Mouse (Mus musculus): ENCODE measurements around the gene Mrpl55. TPM values are rescaled to one million over a fixed set of nuclear protein-coding genes. Genes with fewer than 3 reads are reported as not detected.
A peak's percentile ranks its signal among the peaks of the same experiment; 100 is the strongest.

Mrpl55 gene
- polyA plus RNA-seq, 1 experiment from 2014 or later = 78.9 TPM

DNA sequence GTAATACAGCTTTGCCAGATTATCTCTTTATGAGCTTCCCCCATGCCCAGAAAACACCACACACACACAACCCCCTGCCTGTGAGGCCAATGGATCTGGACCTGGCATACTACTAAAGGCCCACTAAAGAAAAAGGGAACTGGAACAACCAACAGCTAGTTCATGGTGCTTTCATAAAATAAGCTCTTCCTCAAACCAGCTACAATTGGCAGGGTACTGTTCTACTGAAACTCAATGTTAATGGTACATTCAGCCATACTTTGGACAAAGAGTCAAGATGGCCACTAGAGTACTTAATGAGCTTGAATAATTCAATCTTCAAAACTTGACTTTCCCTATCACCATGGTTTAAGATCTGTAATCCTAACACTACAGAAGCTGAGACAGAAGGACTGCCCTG is 19.3 kb downstream of the Mrpl55 start:
- peaks cover 46% of the 10 kb centered on the region for H3K4me1 ChIP-seq
- no peak overlapping the region for H3K27ac ChIP-seq
- no peak overlapping the region for H3K9ac ChIP-seq
- no peak overlapping the region for H3K4me2 ChIP-seq
- H3K9me3 ChIP-seq = no peaks in the 10 kb centered on the region
- H3K4me3 ChIP-seq = no peak overlapping the region
- no peak for ATAC-seq (ENCODE audit: insufficient number of reproducible peaks, low FRiP score, low TSS enrichment, low read depth)
- peaks cover 33% of the 10 kb centered on the region; the same call in 1 of the 2 replicates for H3K36me3 ChIP-seq
- H3K27me3 ChIP-seq = no peaks in the 10 kb centered on the region

DNA sequence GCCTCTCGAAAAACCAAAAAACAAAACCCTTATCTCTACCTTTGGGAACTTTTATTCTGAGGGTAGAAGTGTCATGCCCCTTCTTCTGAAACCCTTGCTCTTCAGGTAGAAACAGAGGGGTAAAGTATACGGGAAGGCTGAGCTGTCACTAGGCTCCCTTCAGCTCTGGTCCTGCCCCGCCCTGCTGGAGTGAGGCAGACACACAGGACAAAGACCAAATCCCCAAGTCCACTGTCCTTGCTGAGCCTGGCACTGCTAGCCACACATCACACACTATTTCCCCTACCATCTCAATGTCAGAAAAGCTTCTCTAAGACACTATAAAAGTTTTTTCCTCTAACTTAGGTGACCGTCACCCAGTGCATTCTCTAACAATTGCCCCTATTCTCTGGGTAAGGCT is 20.0 kb downstream of the Mrpl55 start:
- peaks cover 46% of the 10 kb centered on the region for H3K4me1 ChIP-seq
- 84% methylated on average over 4 of the region's 4 CpGs for WGBS
- ATAC-seq (ENCODE audit: insufficient number of reproducible peaks, low FRiP score, low TSS enrichment, low read depth) = no peak

GRCm38 (mm10) chr11:59224025-59224424 is 21.7 kb downstream of the Mrpl55 start:
- H3K4me2 ChIP-seq = no peak overlapping the region
- 89% methylated on average over 3 of the region's 3 CpGs for WGBS

More for the DNA sequence above, 20.0 kb downstream of the Mrpl55 start:
- Histone ChIP-seq H3K4me3 (no peak overlapping the region), H3K36me3 (peaks cover 27% of the 10 kb centered on the region; the same call in 1 of the 2 replicates), H3K27me3 (no peaks in the 10 kb centered on the region), H3K4me2 (no peak overlapping the region), H3K27ac (no peak overlapping the region), H3K9me3 (no peaks in the 10 kb centered on the region), H3K9ac (no peak overlapping the region)

GRCm38 (mm10) chr11:59224470-59224869 is 22.2 kb downstream of the Mrpl55 start:
- Histone ChIP-seq H3K9ac (no peak overlapping the region), H3K4me1 (peaks cover 49% of the 10 kb centered on the region), H3K36me3 (peaks cover 10% of the 10 kb centered on the region; the same call in 1 of the 2 replicates), H3K4me2 (no peak overlapping the region), H3K9me3 (no peaks in the 10 kb centered on the region), H3K27me3 (no peaks in the 10 kb centered on the region), H3K27ac (no peak overlapping the region), H3K4me3 (no peak overlapping the region)
- WGBS = 54% methylated on average over 2 of the region's 2 CpGs
- ATAC-seq (ENCODE audit: insufficient number of reproducible peaks, low FRiP score, low TSS enrichment, low read depth) = no peak

More at GRCm38 (mm10) chr11:59224025-59224424, 21.7 kb downstream of the Mrpl55 start:
- H3K4me3 ChIP-seq = no peak overlapping the region
- no peaks in the 10 kb centered on the region for H3K9me3 ChIP-seq
- no peaks in the 10 kb centered on the region for H3K27me3 ChIP-seq
- H3K27ac ChIP-seq = no peak overlapping the region
- H3K36me3 ChIP-seq = peaks cover 13% of the 10 kb centered on the region; the same call in 1 of the 2 replicates
- no peak for ATAC-seq (ENCODE audit: insufficient number of reproducible peaks, low FRiP score, low TSS enrichment, low read depth)
- peaks cover 49% of the 10 kb centered on the region for H3K4me1 ChIP-seq
- H3K9ac ChIP-seq = no peak overlapping the region

DNA sequence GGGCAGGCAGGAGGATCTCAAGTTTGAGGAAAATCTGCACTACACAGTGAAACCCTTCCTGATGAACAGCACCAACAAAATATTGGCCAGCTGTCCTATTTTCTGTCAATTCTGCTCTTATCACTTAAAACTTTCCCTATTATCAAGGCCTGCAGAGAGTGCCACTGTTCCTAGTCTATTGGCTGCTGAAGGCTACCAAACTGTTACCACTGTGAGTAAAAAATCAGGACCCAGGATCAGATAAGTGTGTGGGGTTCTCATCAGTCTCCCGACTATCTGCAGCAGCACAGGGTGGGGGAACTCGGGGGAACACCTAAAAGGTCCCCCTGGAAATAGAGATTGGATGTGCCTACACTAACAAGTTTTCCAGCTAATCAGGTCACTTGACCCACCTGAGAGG is 22.9 kb downstream of the Mrpl55 start:
- Histone ChIP-seq H3K36me3 (peaks cover 7% of the 10 kb centered on the region; the same call in 1 of the 2 replicates), H3K27ac (no peak overlapping the region), H3K27me3 (no peaks in the 10 kb centered on the region), H3K4me3 (peak overlapping the region; percentile 100; the same call in 1 of the 2 replicates), H3K9me3 (no peaks in the 10 kb centered on the region), H3K9ac (no peak overlapping the region), H3K4me1 (peaks cover 49% of the 10 kb centered on the region), H3K4me2 (peak overlapping the region; percentile 73)
- ATAC-seq (ENCODE audit: insufficient number of reproducible peaks, low FRiP score, low TSS enrichment, low read depth) = no peak
- WGBS = 79% methylated on average over 2 of the region's 2 CpGs

DNA sequence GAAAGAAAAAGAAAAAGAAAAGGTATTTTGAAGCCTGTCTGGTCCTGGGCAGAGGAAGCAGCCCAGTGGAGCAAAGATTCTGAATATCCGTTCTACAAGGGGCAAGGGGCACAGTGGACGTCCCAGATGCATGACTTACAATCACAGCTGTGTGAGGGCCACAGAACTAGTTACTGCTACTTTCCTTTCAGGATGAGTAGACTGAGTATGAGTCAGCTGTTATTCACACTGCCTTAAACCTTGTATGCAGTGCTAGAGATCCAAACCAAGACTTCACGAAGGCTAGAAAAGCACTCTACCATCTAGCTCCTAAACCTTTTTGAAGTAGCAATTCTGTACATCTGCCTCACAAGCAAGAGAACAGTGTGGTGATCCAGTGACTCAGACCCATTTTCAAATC is 24.0 kb downstream of the Mrpl55 start:
- H3K9ac ChIP-seq = peak overlapping the region; percentile 100; the same call in 1 of the 2 replicates
- H3K4me3 ChIP-seq = peak overlapping the region; percentile 100
- peak overlapping the region; percentile 73 for H3K4me2 ChIP-seq
- H3K36me3 ChIP-seq = 0 out of 2 replicates have a peak, but pooled peaks cover 2% of the 10 kb centered on the region
- no peaks in the 10 kb centered on the region for H3K9me3 ChIP-seq
- H3K4me1 ChIP-seq = peaks cover 44% of the 10 kb centered on the region
- H3K27ac ChIP-seq = peak overlapping the region; percentile 98
- ATAC-seq (ENCODE audit: insufficient number of reproducible peaks, low FRiP score, low TSS enrichment, low read depth) = no peak
- no peaks in the 10 kb centered on the region for H3K27me3 ChIP-seq
- WGBS = 43% methylated on average over 3 of the region's 3 CpGs

- no peak for ATAC-seq (ENCODE audit: insufficient number of reproducible peaks, low FRiP score, low TSS enrichment, low read depth)
- H3K4me1 ChIP-seq = peaks cover 41% of the 10 kb centered on the region
- peak overlapping the region; percentile 73 for H3K4me2 ChIP-seq
- peak overlapping the region; percentile 98 for H3K27ac ChIP-seq
- no peaks in the 10 kb centered on the region for H3K27me3 ChIP-seq
- no peaks in the 10 kb centered on the region for H3K36me3 ChIP-seq
- H3K9ac ChIP-seq = peak overlapping the region; percentile 100
- H3K9me3 ChIP-seq = no peaks in the 10 kb centered on the region
- WGBS = 4% methylated on average over 21 of the region's 21 CpGs
- H3K4me3 ChIP-seq = peak overlapping the region; percentile 100
Observed at GRCm38 (mm10) chr11:59226787-59227603, 24.7 kb downstream of the Mrpl55 start.

GRCm38 (mm10) chr11:59227604-59228121 is 25.4 kb downstream of the Mrpl55 start:
- H3K4me1 ChIP-seq = peaks cover 39% of the 10 kb centered on the region
- H3K36me3 ChIP-seq = no peaks in the 10 kb centered on the region
- no peaks in the 10 kb centered on the region for H3K27me3 ChIP-seq
- H3K27ac ChIP-seq = peak overlapping the region; percentile 98
- peak overlapping the region; percentile 100 for H3K9ac ChIP-seq
- peak overlapping the region; percentile 73 for H3K4me2 ChIP-seq
- peak; percentile 78 for ATAC-seq (ENCODE audit: insufficient number of reproducible peaks, low FRiP score, low TSS enrichment, low read depth)
- peak overlapping the region; percentile 100 for H3K4me3 ChIP-seq
- under 1% methylated on average over 51 of the region's 51 CpGs for WGBS
- H3K9me3 ChIP-seq = no peaks in the 10 kb centered on the region

GRCm38 (mm10) chr11:59228122-59228953 is 26.1 kb downstream of the Mrpl55 start, which contains the start of gene Arf1:
Arf1 (minus strand) TSS chr11:59228270.
- WGBS = 4% methylated on average over 58 of the region's 59 CpGs
- Histone ChIP-seq H3K27me3 (no peaks in the 10 kb centered on the region), H3K4me2 (peak within 1 kb of the TSS; percentile 73), H3K9ac (peak within 1 kb of the TSS; percentile 100), H3K4me1 (peaks cover 35% of the 10 kb centered on the region), H3K27ac (peak within 1 kb of the TSS; percentile 98), H3K9me3 (no peaks in the 10 kb centered on the region), H3K4me3 (peak within 1 kb of the TSS; percentile 100), H3K36me3 (no peaks in the 10 kb centered on the region)
- ATAC-seq (ENCODE audit: insufficient number of reproducible peaks, low FRiP score, low TSS enrichment, low read depth) = peak; percentile 95

DNA sequence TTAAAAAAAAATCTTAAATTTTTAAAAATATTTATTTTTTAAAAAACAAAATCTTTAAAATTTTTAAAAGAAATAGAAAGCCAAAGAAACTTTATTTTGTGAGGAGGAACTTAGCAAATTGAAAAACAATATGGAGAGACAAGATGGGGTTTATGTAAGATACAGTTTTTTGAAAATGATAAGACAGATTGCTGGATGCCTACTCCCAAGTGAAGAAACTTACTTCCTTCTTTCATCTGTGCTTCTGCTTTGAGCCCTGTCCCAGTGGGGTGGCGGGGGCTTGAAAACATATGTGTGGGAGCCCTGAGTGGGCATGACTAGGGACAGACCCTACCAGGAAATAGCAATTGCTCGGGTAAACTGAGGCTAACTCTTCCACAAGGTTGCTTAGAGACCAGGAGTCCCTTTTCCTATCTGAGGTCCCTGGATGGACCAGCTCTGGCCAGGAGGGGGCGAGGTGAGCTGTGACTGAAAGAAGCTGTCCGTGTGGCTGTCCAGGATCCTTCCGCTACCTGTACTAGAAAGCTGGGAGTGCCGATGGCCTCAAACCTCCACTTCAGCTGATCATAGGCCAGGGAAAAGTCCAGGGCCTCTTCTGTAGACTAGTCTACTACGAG is 28.0 kb downstream of the Mrpl55 start:
- no peak overlapping the region for H3K4me3 ChIP-seq
- H3K27me3 ChIP-seq = no peaks in the 10 kb centered on the region
- WGBS = 17% methylated on average over 7 of the region's 7 CpGs
- peaks cover 24% of the 10 kb centered on the region for H3K4me1 ChIP-seq
- no peak for ATAC-seq (ENCODE audit: insufficient number of reproducible peaks, low FRiP score, low TSS enrichment, low read depth)
- no peaks in the 10 kb centered on the region for H3K36me3 ChIP-seq
- H3K4me2 ChIP-seq = no peak overlapping the region
- H3K9me3 ChIP-seq = no peaks in the 10 kb centered on the region
- H3K27ac ChIP-seq = no peak overlapping the region
- H3K9ac ChIP-seq = no peak overlapping the region

GRCm38 (mm10) chr11:59232797-59233196 is 30.5 kb downstream of the Mrpl55 start:
- H3K4me2 ChIP-seq = no peak overlapping the region
- H3K4me1 ChIP-seq = peaks cover 12% of the 10 kb centered on the region; the same call in 1 of the 2 replicates
- ATAC-seq (ENCODE audit: insufficient number of reproducible peaks, low FRiP score, low TSS enrichment, low read depth) = no peak
- no peaks in the 10 kb centered on the region for H3K36me3 ChIP-seq
- H3K27ac ChIP-seq = no peak overlapping the region
- WGBS = 58% methylated on average over 2 of the region's 2 CpGs
- H3K4me3 ChIP-seq = no peak overlapping the region
- H3K9me3 ChIP-seq = no peaks in the 10 kb centered on the region
- H3K27me3 ChIP-seq = no peaks in the 10 kb centered on the region
- H3K9ac ChIP-seq = no peak overlapping the region

Data from limb, embryonic 15.5 days (tissue).